Mouse (Mus musculus) C2C12 (cell line): ENCODE results near the gene Scaf1.

Source experiments
- CEBPB ChIP-seq: IDR thresholded peaks from one replicate; pipeline ENCODE4 v1.6.1; 2011; ENCODE audit warnings: low read depth, mild to moderate bottlenecking, control low read depth, moderate library complexity
- CTCF ChIP-seq: IDR thresholded peaks from one replicate; pipeline ENCODE4 v1.5.1; 2011; ENCODE audit not compliant: control insufficient read depth, insufficient read depth, insufficient read length
- MAX ChIP-seq: IDR thresholded peaks from one replicate; pipeline ENCODE4 v1.6.1; 2011; ENCODE audit warnings: mild to moderate bottlenecking, control low read depth

DNA sequence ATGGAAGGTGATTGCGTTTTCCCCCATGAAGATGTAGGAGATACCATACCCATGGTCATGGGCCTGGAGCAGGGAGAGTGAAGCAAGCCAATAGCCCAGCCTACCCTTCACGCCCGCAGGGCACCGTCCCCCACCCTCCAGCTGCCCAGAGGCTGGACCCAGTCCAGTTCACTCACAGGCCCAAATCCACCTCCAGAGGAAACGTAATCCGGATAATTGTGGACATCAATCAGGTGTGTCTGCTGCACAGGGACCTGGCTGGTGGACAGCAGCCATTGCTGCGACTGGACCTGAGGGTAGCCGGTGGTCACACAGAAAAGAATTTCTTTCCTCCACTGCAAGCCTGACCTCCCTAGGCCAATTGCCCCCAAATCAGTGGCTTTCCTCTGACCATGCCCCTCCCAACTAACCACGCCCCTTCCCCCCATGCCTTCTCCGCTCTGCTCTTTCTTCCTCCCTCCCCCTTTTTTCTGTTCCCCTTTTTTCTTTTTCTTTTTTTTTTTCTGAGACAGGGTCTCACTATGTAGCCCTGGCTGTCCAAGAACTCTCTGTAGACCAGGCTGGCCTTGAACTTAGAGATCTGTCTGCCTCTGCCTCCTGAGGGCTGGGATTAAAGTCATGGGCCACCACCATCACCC lies 56.2 kb downstream of the Scaf1 start:
- TF ChIP-seq CTCF (no peak), MAX (no peak), CEBPB (no peak)
